Mouse (Mus musculus) adrenal gland, adult 18-20 months (tissue): ENCODE data around the gene Prss45. TPM values are rescaled to one million over a fixed set of nuclear protein-coding genes. Genes with fewer than 3 reads are reported as not detected.
"Not testable (repeated sequence)": the region's sequence is repeated elsewhere in the genome, so short reads cannot be mapped to it uniquely, and the experiment has no call there.

Experiments used
- DNase-seq, 2 experiments: peaks; one replicate each; pipeline ENCODE4 v3.0.0; 2021 to 2022; ENCODE audit warnings: low spot score in 2 of 2
- long read RNA-seq, 2 experiments: library from polyadenylated mRNA; stranded (forward); transcript quantifications; one replicate each; pipeline ENCODE4 v2.0.0; 2021
- total RNA-seq, 2 experiments: library from RNA; stranded (reverse); gene quantifications; 1 replicate in 1 of 2; 2 replicates in 1 of 2; pipeline ENCODE4 v1.2.3; 2021

Prss45 gene
- total RNA-seq: not detected
- long read RNA-seq, experiment 1: 0 reads
- long read RNA-seq, experiment 2: 0 reads

- no peak for DNase-seq
Observed at GRCm38 (mm10) chr9:110834411-110834810, at the start of gene Prss45. TSS of gene Prss45 (plus strand) at chr9:110834588.

GRCm38 (mm10) chr9:110788169-110788568 lies 46.2 kb upstream of the Prss45 start:
- no peak for DNase-seq

- no peak for DNase-seq
Observed at GRCm38 (mm10) chr9:110790462-110790861, 43.9 kb upstream of the Prss45 start.

GRCm38 (mm10) chr9:110797013-110797412 lies 37.4 kb upstream of the Prss45 start:
- no peak for DNase-seq

- no peak for DNase-seq
Observed at GRCm38 (mm10) chr9:110797866-110798265, 36.5 kb upstream of the Prss45 start, which contains the start of gene Prss42. TSS of gene Prss42 (plus strand) at chr9:110798166.

- no peak for DNase-seq
Observed at GRCm38 (mm10) chr9:110800834-110801479, 33.4 kb upstream of the Prss45 start.

- no peak for DNase-seq
Observed at GRCm38 (mm10) chr9:110803294-110803693, 31.1 kb upstream of the Prss45 start.

GRCm38 (mm10) chr9:110810051-110810450 lies 24.3 kb upstream of the Prss45 start:
- no peak for DNase-seq

- DNase-seq: no peak
Observed at GRCm38 (mm10) chr9:110813789-110814188, 20.6 kb upstream of the Prss45 start, which contains the start of gene Prss44. TSS of gene Prss44 (plus strand) at chr9:110813994.

- not testable (repeated sequence) for DNase-seq
Observed at GRCm38 (mm10) chr9:110820546-110820945, 13.8 kb upstream of the Prss45 start.

- DNase-seq: no peak
Observed at GRCm38 (mm10) chr9:110821436-110821835, 13.0 kb upstream of the Prss45 start.

- no peak for DNase-seq
Observed at GRCm38 (mm10) chr9:110825426-110825825, 9.0 kb upstream of the Prss45 start.

- DNase-seq: no peak
Observed at GRCm38 (mm10) chr9:110825832-110826231, 8.6 kb upstream of the Prss45 start.

GRCm38 (mm10) chr9:110826390-110826789 lies 8.0 kb upstream of the Prss45 start, which contains the start of gene Prss43:
TSS of gene Prss43 (plus strand) at chr9:110826690.
- DNase-seq: no peak

GRCm38 (mm10) chr9:110833021-110833420 lies 1.4 kb upstream of the Prss45 start:
- DNase-seq: no peak

- DNase-seq: no peak
Observed at GRCm38 (mm10) chr9:110834961-110835360, 573 bp downstream of the Prss45 start.

GRCm38 (mm10) chr9:110836112-110836511 lies 1.7 kb downstream of the Prss45 start:
- no peak for DNase-seq

- no peak for DNase-seq
Observed at GRCm38 (mm10) chr9:110840905-110841304, 6.5 kb downstream of the Prss45 start.

- DNase-seq: no peak
Observed at GRCm38 (mm10) chr9:110841438-110841837, 7.0 kb downstream of the Prss45 start.

- DNase-seq: no peak
Observed at GRCm38 (mm10) chr9:110844206-110844605, 9.8 kb downstream of the Prss45 start, which contains the start of gene Prss46. TSS of gene Prss46 (plus strand) at chr9:110844506.

GRCm38 (mm10) chr9:110849162-110849561 lies 14.8 kb downstream of the Prss45 start:
- DNase-seq: no peak

GRCm38 (mm10) chr9:110855903-110856302 lies 21.5 kb downstream of the Prss45 start:
- no peak for DNase-seq

GRCm38 (mm10) chr9:110856920-110857319 lies 22.5 kb downstream of the Prss45 start:
- DNase-seq: no peak
